Mouse (Mus musculus) midbrain, embryonic 10.5 days (tissue): ENCODE data around the gene Rdh16f1. TPM values are rescaled to one million over a fixed set of nuclear protein-coding genes. Genes with fewer than 3 reads are reported as not detected.

Source experiments
- DNase-seq: peaks from one replicate; pipeline ENCODE4 v3.0.0-alpha.2; 2017; ENCODE audit warnings: low spot score
- H3K27ac ChIP-seq: fragments of 300-500 bp; sonication (generic); replicated peaks from 2 replicates; pipeline ENCODE4 v1.5.1; 2016; ENCODE audit warnings: mild to moderate bottlenecking
- H3K27me3 ChIP-seq: fragments of 300-500 bp; sonication (generic); 2 replicates; pipeline ENCODE4 v1.6.1; 2016; ENCODE audit warnings: low read depth, mild to moderate bottlenecking; ENCODE audit not compliant: poor library complexity, severe bottlenecking
- H3K36me3 ChIP-seq: fragments of 300-500 bp; sonication (generic); 2 replicates; pipeline ENCODE4 v1.6.1; 2016; ENCODE audit warnings: mild to moderate bottlenecking, moderate library complexity
- H3K4me1 ChIP-seq: fragments of 300-500 bp; sonication (generic); 2 replicates; pipeline ENCODE4 v1.6.1; 2016
- H3K4me3 ChIP-seq: fragments of 300-500 bp; sonication (generic); 2 replicates; pipeline ENCODE4 v1.5.1; 2016; ENCODE audit warnings: mild to moderate bottlenecking, moderate library complexity
- H3K9me3 ChIP-seq: fragments of 300-500 bp; sonication (generic); replicated peaks from 2 replicates; pipeline ENCODE4 v1.6.1; 2016; ENCODE audit warnings: mild to moderate bottlenecking
- WGBS: fragments of 180-500 bp; shearing (Covaris S2); methylation state at CpG from one replicate; pipeline ENCODE4 v1.1.7; 2016; 5-methylcytosine and 5-hydroxymethylcytosine counted together
- polyA plus RNA-seq: library from polyadenylated mRNA; unstranded; fragments of >200 nt; fragmentation: Nextera tagmentation; extraction: Ambion mirVana; gene quantifications from 2 replicates; pipeline ENCODE4 v1.2.1, GENCODE M21; 2016

Gene Rdh16f1
- polyA plus RNA-seq, 1 experiment from 2014 or later = not detected

DNA sequence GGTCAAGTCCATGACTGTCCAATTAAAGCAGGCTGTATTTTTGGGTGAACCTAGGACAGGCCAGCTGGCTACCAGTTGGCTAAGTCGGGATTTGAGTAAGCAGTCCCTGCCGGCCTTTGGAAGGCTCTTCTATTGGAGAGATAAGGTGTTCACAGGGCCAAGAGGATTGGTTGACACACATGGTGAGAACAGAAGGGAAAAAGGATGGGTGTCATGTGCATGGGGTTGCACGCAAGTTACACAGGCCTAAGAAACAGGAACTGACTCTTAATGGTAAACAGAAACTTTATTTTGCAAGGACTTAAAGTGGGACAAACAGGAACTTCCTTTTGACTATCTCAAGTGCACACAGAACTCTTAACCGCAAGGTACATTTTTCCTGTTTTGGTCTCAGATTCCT is 22.7 kb upstream of the Rdh16f1 start:
- no peak for DNase-seq
- Histone ChIP-seq H3K4me3 (no peak overlapping the region), H3K27me3 (peaks cover 10% of the 10 kb centered on the region), H3K4me1 (peaks cover 24% of the 10 kb centered on the region), H3K27ac (no peak overlapping the region), H3K9me3 (no peaks in the 10 kb centered on the region), H3K36me3 (peaks cover 10% of the 10 kb centered on the region)
- 81% methylated on average over 4 of the region's 4 CpGs for WGBS

DNA sequence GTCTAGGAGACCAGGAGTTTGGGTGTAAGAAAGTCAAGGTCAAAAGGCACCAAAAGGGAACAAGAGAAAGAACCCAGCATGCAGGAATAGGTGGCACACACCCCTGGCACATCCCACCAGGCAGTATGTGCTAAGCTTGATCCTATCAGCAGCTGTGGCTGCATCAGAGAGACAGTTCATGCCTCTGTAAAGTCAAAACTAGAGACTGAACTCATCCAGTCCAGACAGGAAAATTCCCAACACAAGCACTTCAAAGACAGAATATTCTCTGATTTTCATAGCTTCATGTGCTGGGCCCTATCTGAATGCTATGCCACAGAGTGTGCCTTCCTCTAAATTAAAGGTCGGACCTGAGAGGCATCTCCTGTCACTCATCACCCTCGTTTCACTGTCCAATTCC is 22.0 kb upstream of the Rdh16f1 start:
- H3K27me3 ChIP-seq = peaks cover 4% of the 10 kb centered on the region
- H3K4me1 ChIP-seq = peaks cover 24% of the 10 kb centered on the region
- no peak overlapping the region for H3K4me3 ChIP-seq
- peaks cover 16% of the 10 kb centered on the region for H3K36me3 ChIP-seq
- no peak overlapping the region for H3K27ac ChIP-seq
- H3K9me3 ChIP-seq = no peaks in the 10 kb centered on the region
- WGBS = 30% methylated on average over 2 of the region's 2 CpGs
- DNase-seq = no peak

DNA sequence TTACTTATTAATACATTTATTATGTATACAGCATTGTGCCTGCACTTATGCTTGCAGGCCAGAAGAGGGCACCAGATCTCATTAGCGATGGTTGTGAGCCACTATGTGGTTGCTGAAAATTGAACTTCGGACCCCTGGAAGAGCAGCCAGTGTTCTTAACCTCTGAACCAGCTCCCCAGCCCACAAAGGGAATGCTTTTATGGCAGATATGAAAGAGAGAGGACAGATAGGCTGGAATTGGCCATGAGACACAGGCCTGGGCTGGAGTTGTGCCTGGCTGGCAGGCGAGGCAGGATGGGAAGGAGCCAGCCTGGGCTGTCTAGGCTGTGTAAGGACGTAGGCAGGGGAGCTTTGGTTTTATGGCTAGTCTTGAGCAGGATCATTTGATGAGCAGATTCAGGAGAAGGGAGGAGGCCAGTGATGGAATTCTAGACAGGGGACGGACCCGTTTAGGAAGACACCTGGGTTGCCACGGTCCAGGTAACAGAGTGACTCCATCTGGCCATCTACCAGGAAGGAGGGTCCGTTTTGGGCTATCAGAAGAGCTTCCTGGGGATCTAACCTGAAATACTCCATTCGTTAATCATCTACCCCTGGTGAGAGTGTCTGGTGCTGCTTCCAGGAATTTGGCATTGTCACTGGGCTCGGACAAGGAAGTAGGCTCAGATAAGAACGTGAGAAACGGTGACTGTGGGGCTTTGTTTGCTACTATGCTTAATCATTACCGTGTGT is 21.3 kb upstream of the Rdh16f1 start:
- peak; percentile 29 for DNase-seq
- no peak overlapping the region for H3K27ac ChIP-seq
- peak overlapping the region; percentile 97; the same call in 1 of the 2 replicates for H3K4me3 ChIP-seq
- H3K27me3 ChIP-seq = peaks cover 4% of the 10 kb centered on the region
- peaks cover 5% of the 10 kb centered on the region for H3K9me3 ChIP-seq
- peaks cover 24% of the 10 kb centered on the region for H3K4me1 ChIP-seq
- WGBS = 55% methylated on average over 13 of the region's 13 CpGs
- peaks cover 24% of the 10 kb centered on the region for H3K36me3 ChIP-seq

DNA sequence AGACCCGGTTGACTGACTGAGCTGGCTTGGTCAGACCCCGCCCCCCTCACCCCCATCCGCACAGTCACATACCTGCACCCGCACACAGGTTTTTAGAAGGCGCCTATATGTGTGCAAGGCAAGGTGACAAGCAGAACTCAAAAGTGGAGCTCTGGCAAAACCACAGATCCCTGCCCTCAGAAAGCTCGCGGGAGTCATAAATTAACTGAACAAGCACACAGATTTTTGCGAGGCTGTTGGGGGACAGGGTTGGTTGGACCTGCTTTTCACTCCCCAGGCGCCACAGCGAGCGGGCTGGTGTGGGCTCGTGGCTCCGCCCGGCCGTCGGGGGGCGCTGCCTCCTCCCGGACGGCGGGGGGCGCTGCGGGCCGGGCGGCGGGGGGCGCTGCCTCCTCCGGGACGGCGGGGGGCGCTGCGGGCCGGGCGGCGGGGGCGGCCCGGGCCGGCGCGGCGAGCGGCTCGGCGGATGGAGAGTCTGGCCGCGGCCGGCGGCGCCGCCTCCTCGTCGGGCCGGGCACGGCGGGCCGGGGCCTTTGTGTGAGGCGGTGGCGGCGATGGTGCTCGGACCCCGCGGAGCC is 20.4 kb upstream of the Rdh16f1 start, which contains the start of gene Zbtb39:
Zbtb39 (plus strand) TSS at position 456 of the 578 bp plus-strand sequence.
- peak; percentile 75 for DNase-seq
- H3K27me3 ChIP-seq = peaks cover 4% of the 10 kb centered on the region
- peaks cover 10% of the 10 kb centered on the region for H3K9me3 ChIP-seq
- peak within 1 kb of the TSS; percentile 96 for H3K27ac ChIP-seq
- H3K4me3 ChIP-seq = peak within 1 kb of the TSS; percentile 97
- H3K36me3 ChIP-seq = peaks cover 32% of the 10 kb centered on the region
- H3K4me1 ChIP-seq = peaks cover 24% of the 10 kb centered on the region
- 5% methylated on average over 55 of the region's 61 CpGs for WGBS

DNA sequence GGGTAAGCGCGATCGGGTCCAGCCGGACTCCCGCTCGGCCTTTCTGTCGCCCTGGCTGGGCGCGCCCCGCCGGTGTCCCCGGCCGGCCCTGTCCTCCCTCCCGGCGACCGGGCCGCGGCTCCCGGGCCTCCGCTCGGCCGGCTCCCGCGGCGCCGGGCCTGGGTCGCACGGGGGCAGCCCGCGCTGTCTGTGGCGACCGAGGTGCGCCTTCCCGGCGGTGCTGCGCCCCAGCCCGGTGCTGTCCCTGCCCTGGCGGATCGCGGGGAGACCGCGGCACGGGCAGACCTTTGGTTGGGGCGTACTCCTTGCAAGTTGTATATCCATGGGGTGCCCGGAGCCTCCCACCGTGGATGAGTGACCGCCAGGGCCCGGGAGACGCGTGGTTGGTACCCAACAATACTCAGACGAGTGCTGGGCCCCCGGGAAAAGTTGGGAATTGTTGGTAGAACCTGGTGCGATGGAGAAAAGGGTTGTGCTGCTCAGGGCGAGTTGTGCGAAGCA is 19.9 kb upstream of the Rdh16f1 start:
- Histone ChIP-seq H3K27me3 (peaks cover 4% of the 10 kb centered on the region), H3K4me3 (peak overlapping the region; percentile 97), H3K27ac (peak overlapping the region; percentile 96), H3K9me3 (peaks cover 10% of the 10 kb centered on the region), H3K36me3 (peaks cover 38% of the 10 kb centered on the region), H3K4me1 (peaks cover 24% of the 10 kb centered on the region)
- peak; percentile 62 for DNase-seq
- under 1% methylated on average over 54 of the region's 55 CpGs for WGBS

DNA sequence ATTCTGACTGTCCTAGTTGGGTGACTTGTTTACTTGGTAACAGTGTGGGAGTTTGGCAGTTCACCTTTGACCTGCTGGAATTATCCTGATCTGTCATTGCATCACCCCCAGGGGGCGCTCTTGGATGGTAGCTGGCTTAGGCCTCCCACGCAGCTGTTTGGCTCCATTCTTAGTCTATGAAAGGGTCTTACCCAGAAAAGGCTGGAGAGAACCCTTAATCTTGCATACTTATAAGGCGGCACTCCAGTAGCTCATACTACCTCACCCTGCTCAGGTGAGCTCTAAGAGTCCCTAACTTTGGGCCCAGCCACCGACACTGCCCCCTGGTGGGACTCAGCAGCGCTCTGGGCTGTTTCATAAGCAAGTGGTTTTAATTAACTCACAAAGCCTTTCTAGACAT is 14.9 kb upstream of the Rdh16f1 start:
- Histone ChIP-seq H3K9me3 (peaks cover 10% of the 10 kb centered on the region), H3K4me3 (no peak overlapping the region), H3K36me3 (peaks cover 81% of the 10 kb centered on the region), H3K27me3 (peaks cover 1% of the 10 kb centered on the region; the same call in 1 of the 2 replicates), H3K4me1 (peaks cover 35% of the 10 kb centered on the region), H3K27ac (no peak overlapping the region)
- 66% methylated on average over 5 of the region's 5 CpGs for WGBS
- peak; percentile 48 for DNase-seq

DNA sequence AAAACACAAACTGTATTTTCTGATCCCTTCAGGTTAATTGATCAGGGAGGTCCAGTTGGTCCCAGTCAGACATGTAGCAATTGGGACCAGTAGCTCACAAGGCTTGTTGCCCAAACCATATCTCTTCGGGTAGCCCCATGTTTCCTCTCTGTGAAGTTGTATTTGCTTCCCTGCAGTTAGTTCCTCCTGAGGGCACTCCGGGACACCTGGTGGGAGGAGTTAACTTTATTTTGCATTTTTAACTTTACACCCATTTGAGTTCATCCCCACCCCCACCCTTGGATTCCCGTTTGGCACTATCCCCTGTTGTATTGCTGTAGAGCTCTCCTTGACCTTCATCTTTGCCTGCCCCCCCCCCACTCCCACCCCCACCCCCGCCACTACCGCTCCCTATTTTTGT is 13.7 kb upstream of the Rdh16f1 start:
- Histone ChIP-seq H3K9me3 (peaks cover 10% of the 10 kb centered on the region), H3K36me3 (peaks cover 81% of the 10 kb centered on the region), H3K27me3 (peaks cover 7% of the 10 kb centered on the region), H3K4me1 (peaks cover 32% of the 10 kb centered on the region), H3K4me3 (no peak overlapping the region), H3K27ac (no peak overlapping the region)
- 91% methylated on average over 5 of the region's 5 CpGs for WGBS
- DNase-seq = no peak

DNA sequence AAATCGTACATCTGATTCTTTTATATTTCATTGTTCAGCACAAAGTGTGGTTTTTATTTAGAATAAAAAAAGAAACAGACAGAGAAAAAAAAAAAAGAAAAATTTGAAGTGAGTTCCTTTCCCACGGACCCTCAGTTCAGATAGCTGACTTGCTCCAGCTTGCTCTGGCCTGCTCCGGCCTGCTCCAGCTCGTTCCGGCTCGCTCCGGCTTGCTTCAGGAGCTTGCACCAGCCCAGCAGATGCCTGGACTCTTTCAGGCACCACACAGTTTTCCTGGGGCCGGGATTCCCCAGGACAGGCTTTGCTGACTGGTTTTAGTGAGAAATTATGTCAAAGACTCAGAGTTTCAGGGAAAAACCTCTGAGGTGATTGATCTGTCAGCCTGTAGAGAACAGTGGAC is 12.3 kb upstream of the Rdh16f1 start:
- Histone ChIP-seq H3K4me3 (no peak overlapping the region), H3K27me3 (peaks cover 7% of the 10 kb centered on the region), H3K27ac (no peak overlapping the region), H3K36me3 (peaks cover 68% of the 10 kb centered on the region), H3K9me3 (peaks cover 10% of the 10 kb centered on the region), H3K4me1 (peaks cover 26% of the 10 kb centered on the region)
- WGBS = 96% methylated on average over 8 of the region's 8 CpGs
- DNase-seq = no peak

DNA sequence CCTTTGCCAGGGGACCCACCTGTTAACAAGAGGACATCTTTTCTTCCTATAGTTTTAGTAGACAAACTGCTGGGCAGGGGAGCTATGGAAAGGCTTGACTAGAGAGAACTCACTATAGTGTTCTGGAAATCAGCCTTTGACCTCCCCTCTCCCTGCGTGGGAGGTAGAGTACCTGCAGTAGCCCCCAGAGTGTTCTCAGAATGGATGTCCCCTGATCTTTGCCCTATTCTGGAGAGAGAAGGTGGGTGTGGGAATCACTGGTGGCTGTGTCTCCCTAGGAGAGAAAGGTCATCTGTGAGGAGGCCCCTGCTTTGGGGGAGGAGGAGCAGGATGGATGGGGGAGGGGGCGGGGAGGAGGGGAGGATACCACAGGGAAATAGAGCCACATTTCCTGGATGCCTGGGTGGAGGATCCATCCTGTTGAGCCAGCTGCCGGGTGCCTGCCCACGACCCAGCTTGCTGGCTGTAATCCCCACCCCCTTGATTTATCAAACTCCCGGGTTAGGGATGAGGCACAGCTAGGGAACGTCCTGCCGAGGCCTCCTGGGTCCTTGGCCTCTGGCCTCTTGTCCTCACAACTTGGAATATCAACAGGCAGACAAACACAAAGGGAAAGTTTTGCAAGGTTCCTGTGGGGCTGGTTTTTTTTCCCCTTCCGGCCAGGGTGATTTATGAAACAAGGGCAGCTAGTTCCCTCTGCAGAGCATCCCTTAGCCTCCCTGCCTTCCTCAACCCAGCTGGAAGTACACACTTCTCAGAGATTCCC is 10.6 kb upstream of the Rdh16f1 start:
- WGBS = 8% methylated on average over 7 of the region's 8 CpGs
- Histone ChIP-seq H3K27me3 (peaks cover 7% of the 10 kb centered on the region), H3K36me3 (peaks cover 50% of the 10 kb centered on the region), H3K27ac (peak overlapping the region; percentile 28; the same call in 1 of the 2 replicates), H3K4me3 (no peak overlapping the region), H3K9me3 (no peaks in the 10 kb centered on the region), H3K4me1 (peaks cover 26% of the 10 kb centered on the region)
- DNase-seq = peak; percentile 22

DNA sequence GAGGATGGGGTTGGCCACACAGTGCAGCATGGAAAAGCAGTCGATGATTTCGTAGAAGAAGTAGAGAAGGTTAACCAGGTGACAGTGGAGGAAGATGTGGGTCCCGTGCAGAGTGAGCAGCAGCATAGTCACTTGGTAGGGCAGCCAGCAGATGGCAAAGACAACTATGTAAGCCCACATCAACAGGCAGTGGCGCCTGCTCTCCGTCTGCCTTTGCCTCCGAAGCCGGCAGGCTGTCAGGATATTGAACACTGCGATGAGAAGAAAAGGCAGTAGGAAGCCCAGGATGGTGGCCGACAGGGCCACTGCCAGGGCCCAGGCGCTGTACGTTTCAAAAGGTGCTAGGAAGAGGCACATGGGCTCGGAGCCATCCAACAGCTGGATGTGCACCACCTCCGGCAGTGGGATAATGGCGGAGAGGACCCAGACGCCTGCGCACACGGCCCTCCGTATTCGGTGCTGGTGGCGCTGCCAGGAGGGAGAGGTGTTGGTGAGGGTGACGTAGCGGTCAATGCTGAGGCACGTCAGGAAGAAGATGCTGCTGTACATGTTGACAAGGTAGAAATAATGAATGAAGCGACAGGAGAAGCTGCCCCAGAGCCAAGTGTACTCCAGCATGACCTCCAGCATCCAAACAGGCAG is 9.3 kb upstream of the Rdh16f1 start:
- Histone ChIP-seq H3K4me3 (peak overlapping the region; percentile 33), H3K4me1 (peaks cover 26% of the 10 kb centered on the region), H3K27ac (peak overlapping the region; percentile 38), H3K27me3 (peaks cover 7% of the 10 kb centered on the region), H3K36me3 (peaks cover 39% of the 10 kb centered on the region), H3K9me3 (no peaks in the 10 kb centered on the region)
- WGBS = 53% methylated on average over 24 of the region's 24 CpGs
- no peak for DNase-seq

DNA sequence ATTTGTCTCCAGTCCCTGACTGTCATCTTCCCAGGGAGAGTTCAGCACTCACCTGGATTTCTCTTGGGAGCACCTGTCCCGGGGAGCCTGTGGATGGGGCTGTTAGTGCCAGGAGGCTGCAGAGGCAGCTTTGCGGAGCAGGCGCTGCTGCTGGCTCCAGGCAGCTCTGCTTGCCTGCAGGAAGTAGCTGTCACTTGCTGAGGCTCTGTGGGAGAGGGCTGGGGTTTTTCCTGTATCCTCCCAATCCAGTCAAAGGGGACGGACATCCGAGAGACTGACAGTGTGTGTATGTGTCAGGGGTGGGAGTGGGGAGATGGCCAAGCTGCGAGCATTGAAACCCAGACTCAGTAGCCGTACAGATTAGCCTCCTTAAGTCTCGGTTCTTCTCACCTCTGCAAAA is 8.0 kb upstream of the Rdh16f1 start, which contains the start of gene Gpr182:
Gpr182 (minus strand) TSS at position 185 of the 400 bp plus-strand sequence.
- H3K36me3 ChIP-seq = peaks cover 26% of the 10 kb centered on the region
- no peak for DNase-seq
- 61% methylated on average over 8 of the region's 8 CpGs for WGBS
- H3K4me3 ChIP-seq = no peak within 1 kb of the TSS
- H3K4me1 ChIP-seq = peaks cover 26% of the 10 kb centered on the region
- H3K27me3 ChIP-seq = peaks cover 7% of the 10 kb centered on the region
- no peaks in the 10 kb centered on the region for H3K9me3 ChIP-seq
- H3K27ac ChIP-seq = no peak within 1 kb of the TSS

DNA sequence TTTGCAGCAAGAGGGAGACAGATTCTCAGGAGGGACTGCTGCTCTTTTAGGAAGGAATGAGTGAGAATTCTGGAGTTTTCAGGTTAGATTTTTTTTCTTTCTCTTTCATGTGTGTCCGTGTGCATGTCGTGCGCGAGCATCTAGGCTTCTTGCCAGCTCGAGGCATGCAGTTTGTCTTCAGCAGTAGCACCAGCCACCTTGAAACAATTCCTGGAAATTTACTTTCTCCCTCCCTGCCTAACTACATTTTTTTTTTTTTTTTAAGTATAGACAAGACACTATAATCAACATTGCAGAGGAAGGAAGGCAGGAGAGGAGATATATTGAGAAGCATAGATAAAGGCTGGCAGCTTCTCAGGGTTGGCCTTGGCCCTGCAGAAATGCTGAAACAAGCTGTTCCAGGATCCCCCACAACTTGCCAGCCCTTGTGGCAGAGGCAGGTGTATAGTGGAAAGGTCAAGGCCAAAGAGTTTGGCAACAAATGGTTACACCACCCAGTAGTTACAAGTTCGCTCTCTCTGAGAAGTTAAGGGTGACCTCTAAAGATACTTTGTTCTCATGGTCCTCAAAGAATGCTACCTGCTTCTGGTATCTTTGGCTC is 4.9 kb upstream of the Rdh16f1 start:
- Histone ChIP-seq H3K4me3 (no peak overlapping the region), H3K27ac (no peak overlapping the region), H3K4me1 (peaks cover 9% of the 10 kb centered on the region), H3K9me3 (no peaks in the 10 kb centered on the region), H3K36me3 (no peaks in the 10 kb centered on the region), H3K27me3 (peaks cover 6% of the 10 kb centered on the region)
- no peak for DNase-seq
- 83% methylated on average over 6 of the region's 6 CpGs for WGBS
